Mouse (Mus musculus) neural tube, embryonic 11.5 days (tissue): Measurements from ENCODE around the gene Ranbp1. TPM values are rescaled to one million over a fixed set of nuclear protein-coding genes. Genes with fewer than 3 reads are reported as not detected.
A peak's percentile ranks its signal among the peaks of the same experiment; 100 is the strongest.

Source experiments
- ATAC-seq: fragments of 200-750 bp; cut with Nextera tagmentation; 2 replicates; pipeline ENCODE4 v1.8.0; 2017; ENCODE audit warnings: moderate number of reproducible peaks, mild to moderate bottlenecking, moderate TSS enrichment, moderate library complexity; ENCODE audit not compliant: insufficient read depth, low FRiP score, low TSS enrichment
- DNase-seq: peaks from one replicate; pipeline ENCODE4 v3.0.0-alpha.2; 2015; ENCODE audit warnings: low spot score
- H3K27ac ChIP-seq: fragments of 300-500 bp; sonication (generic); 2 replicates; pipeline ENCODE4 v1.5.1; 2014; ENCODE audit warnings: low read depth, mild to moderate bottlenecking, low read length
- H3K27me3 ChIP-seq: fragments of 300-500 bp; sonication (generic); 2 replicates; pipeline ENCODE4 v1.6.1; 2014; ENCODE audit warnings: mild to moderate bottlenecking, low read length, mixed read lengths; ENCODE audit not compliant: control insufficient read depth, insufficient read depth
- H3K36me3 ChIP-seq: fragments of 300-500 bp; sonication (generic); 2 replicates; pipeline ENCODE4 v1.6.1; 2014; ENCODE audit warnings: mild to moderate bottlenecking, low read length, moderate library complexity, mixed read lengths; ENCODE audit not compliant: control insufficient read depth, insufficient read depth
- H3K4me1 ChIP-seq: fragments of 300-500 bp; sonication (generic); 2 replicates; pipeline ENCODE4 v1.6.1; 2014; ENCODE audit warnings: low read length, mixed read lengths; ENCODE audit not compliant: control insufficient read depth, insufficient read depth
- H3K4me2 ChIP-seq: fragments of 300-500 bp; sonication (generic); 2 replicates; pipeline ENCODE4 v1.6.1; 2014; ENCODE audit warnings: low read depth, mild to moderate bottlenecking, moderate library complexity
- H3K4me3 ChIP-seq: fragments of 300-500 bp; sonication (generic); 2 replicates; pipeline ENCODE4 v1.5.1; 2014; ENCODE audit warnings: low read depth, low read length
- H3K9ac ChIP-seq: fragments of 300-500 bp; sonication (generic); 2 replicates; pipeline ENCODE4 v1.6.1; 2014; ENCODE audit warnings: mild to moderate bottlenecking, low read length
- H3K9me3 ChIP-seq: fragments of 300-500 bp; sonication (generic); 2 replicates; pipeline ENCODE4 v1.6.1; 2016; ENCODE audit warnings: low read length; ENCODE audit not compliant: control insufficient read depth
- WGBS: fragments of 180-500 bp; shearing (Covaris S2); extraction: QIAGEN DNeasy Blood & Tissue Kit; methylation state at CpG from one replicate; pipeline ENCODE4 v1.1.7; 2014; 5-methylcytosine and 5-hydroxymethylcytosine counted together
- polyA plus RNA-seq: library from polyadenylated mRNA; unstranded; fragments of >200 nt; fragmentation: Nextera tagmentation; extraction: Ambion mirVana; gene quantifications from 2 replicates; pipeline ENCODE4 v1.2.1, GENCODE M21; 2014

The Ranbp1 gene
- polyA plus RNA-seq, 1 experiment from 2014 or later: 953 TPM

- Histone ChIP-seq H3K4me1 (peaks cover 18% of the 10 kb centered on the region), H3K4me3 (no peak within 1 kb of the TSS), H3K9ac (no peak within 1 kb of the TSS), H3K36me3 (no peaks in the 10 kb centered on the region), H3K9me3 (no peaks in the 10 kb centered on the region), H3K27ac (no peak within 1 kb of the TSS), H3K4me2 (no peak within 1 kb of the TSS), H3K27me3 (no peaks in the 10 kb centered on the region)
- ATAC-seq: no peak
- 84% methylated on average over 4 of the region's 4 CpGs for WGBS
- DNase-seq: no peak
These were observed 31.0 kb downstream of the Ranbp1 start, which contains the start of gene Ccdc188 for GRCm38 (mm10) chr16:18217579-18217978. TSS of gene Ccdc188 (plus strand) at chr16:18217879.

- peaks cover 13% of the 10 kb centered on the region for H3K4me1 ChIP-seq
- no peaks in the 10 kb centered on the region for H3K27me3 ChIP-seq
- no peak overlapping the region for H3K4me2 ChIP-seq
- H3K9ac ChIP-seq: no peak overlapping the region
- no peak overlapping the region for H3K27ac ChIP-seq
- no peaks in the 10 kb centered on the region for H3K9me3 ChIP-seq
- no peaks in the 10 kb centered on the region for H3K36me3 ChIP-seq
- DNase-seq (no peak), ATAC-seq (no peak)
- WGBS: 73% methylated on average over 7 of the region's 7 CpGs
- H3K4me3 ChIP-seq: no peak overlapping the region
These were observed 33.7 kb downstream of the Ranbp1 start for GRCm38 (mm10) chr16:18214858-18215257.

DNA sequence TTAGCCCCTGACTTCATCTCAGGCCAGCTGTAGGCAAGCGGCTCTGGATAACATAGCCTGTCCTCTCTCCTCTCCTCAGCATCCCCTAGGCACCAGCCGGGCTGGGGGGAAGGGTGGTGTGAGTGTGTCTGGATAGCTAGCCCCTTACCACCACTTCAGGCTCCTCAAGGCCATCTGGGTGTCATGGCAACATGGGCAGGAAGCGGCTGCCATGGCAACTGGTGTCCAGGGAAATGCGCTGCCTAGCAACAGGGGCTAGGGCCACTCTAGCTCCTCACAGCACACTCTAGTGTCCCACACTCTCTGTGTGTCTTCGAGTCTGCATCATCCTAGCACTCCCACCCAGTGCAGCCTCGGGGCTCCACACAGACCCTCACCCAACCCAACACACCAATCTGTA, 34.8 kb downstream of the Ranbp1 start:
- no peaks in the 10 kb centered on the region for H3K9me3 ChIP-seq
- H3K4me3 ChIP-seq: no peak overlapping the region
- peak overlapping the region; percentile 30 for H3K4me2 ChIP-seq
- WGBS: 34% methylated on average over 6 of the region's 6 CpGs
- peak overlapping the region; percentile 10; the same call in 1 of the 2 replicates for H3K9ac ChIP-seq
- H3K27me3 ChIP-seq: no peaks in the 10 kb centered on the region
- ATAC-seq: peak; percentile 89
- DNase-seq: peak; percentile 94
- no peaks in the 10 kb centered on the region for H3K36me3 ChIP-seq
- peaks cover 13% of the 10 kb centered on the region for H3K4me1 ChIP-seq
- peak overlapping the region; percentile 66 for H3K27ac ChIP-seq

- H3K4me3 ChIP-seq: no peak overlapping the region
- 50% methylated on average over 10 of the region's 10 CpGs for WGBS
These were observed 36.9 kb downstream of the Ranbp1 start for GRCm38 (mm10) chr16:18211417-18212171.

DNA sequence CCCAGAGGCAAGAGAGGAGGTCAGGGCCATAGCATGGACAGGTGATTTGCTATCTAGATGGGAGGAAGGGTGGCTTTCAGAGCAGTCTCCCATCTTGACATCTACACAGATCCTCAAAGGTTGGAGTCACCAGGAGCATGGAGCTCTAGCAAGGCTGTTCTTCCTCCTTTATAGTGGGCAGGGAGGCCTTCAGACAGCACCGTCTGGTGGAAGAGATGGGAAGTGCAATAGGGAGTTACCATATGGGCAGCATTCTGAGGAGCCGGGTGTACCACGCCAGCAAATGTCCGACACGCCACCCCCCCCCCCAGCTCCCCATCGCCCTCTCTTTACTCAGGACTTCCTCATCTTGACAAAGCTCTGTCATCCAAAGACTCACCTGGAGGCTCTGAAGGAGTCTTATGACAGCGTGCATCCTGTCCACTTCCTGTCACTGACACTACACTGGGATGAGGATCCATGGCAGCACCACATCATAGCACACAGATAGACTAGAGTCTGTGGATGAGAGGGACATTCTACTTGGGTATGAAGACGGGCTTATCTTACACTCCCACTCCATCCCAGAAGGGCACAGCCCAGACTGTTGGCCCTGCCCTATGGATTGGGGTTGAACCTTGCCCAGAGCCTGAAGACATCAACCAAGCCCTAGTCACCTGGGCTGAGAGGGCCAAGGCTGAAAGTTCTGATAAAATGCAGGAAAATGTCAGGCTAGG, 37.7 kb downstream of the Ranbp1 start:
- Histone ChIP-seq H3K36me3 (no peaks in the 10 kb centered on the region), H3K4me1 (peaks cover 13% of the 10 kb centered on the region), H3K4me2 (no peak overlapping the region), H3K27me3 (no peaks in the 10 kb centered on the region), H3K9me3 (no peaks in the 10 kb centered on the region), H3K9ac (no peak overlapping the region), H3K4me3 (no peak overlapping the region), H3K27ac (no peak overlapping the region)
- WGBS: 22% methylated on average over 7 of the region's 8 CpGs
- ATAC-seq (no peak), DNase-seq (peak; percentile 69)

More at GRCm38 (mm10) chr16:18211417-18212171, 36.9 kb downstream of the Ranbp1 start:
- Histone ChIP-seq H3K9me3 (no peaks in the 10 kb centered on the region), H3K9ac (no peak overlapping the region), H3K4me2 (no peak overlapping the region), H3K36me3 (no peaks in the 10 kb centered on the region), H3K4me1 (peaks cover 13% of the 10 kb centered on the region), H3K27me3 (no peaks in the 10 kb centered on the region), H3K27ac (no peak overlapping the region)
- ATAC-seq: peak; percentile 25; the same call in 1 of the 2 replicates
- peak; percentile 92 for DNase-seq

- ATAC-seq: peak; percentile 30; the same call in 1 of the 2 replicates
- Histone ChIP-seq H3K4me2 (no peak overlapping the region), H3K9ac (no peak overlapping the region), H3K4me3 (no peak overlapping the region), H3K36me3 (no peaks in the 10 kb centered on the region), H3K27ac (no peak overlapping the region), H3K9me3 (no peaks in the 10 kb centered on the region), H3K4me1 (peaks cover 13% of the 10 kb centered on the region), H3K27me3 (no peaks in the 10 kb centered on the region)
- 48% methylated on average over 7 of the region's 7 CpGs for WGBS
- DNase-seq: no peak
These were observed 45.0 kb downstream of the Ranbp1 start for GRCm38 (mm10) chr16:18203430-18204091.

DNA sequence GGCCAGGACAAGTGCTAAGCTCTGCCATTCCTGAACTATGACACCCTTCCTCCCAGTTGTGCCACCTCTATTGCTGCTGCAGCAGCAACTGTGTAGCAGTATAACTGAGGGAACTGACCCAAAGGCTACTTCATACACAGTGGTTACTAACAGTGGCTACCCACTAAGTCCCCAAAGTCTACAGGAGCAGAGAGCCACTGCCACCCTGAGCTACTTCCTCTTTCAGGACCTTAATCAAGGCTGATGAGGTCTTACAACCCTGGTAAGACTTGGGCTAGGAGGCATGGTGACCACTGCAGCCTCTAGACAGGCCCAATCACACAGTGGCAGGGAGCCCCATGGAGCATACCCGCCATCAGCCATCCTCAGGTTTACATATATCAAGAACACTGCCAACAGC, 46.5 kb downstream of the Ranbp1 start:
- Histone ChIP-seq H3K9me3 (no peaks in the 10 kb centered on the region), H3K9ac (no peak overlapping the region), H3K4me1 (peaks cover 24% of the 10 kb centered on the region), H3K27me3 (no peaks in the 10 kb centered on the region), H3K36me3 (no peaks in the 10 kb centered on the region), H3K4me3 (no peak overlapping the region), H3K27ac (no peak overlapping the region), H3K4me2 (no peak overlapping the region)
- no peak for DNase-seq
- 85% methylated on average over 1 of the region's 1 CpGs for WGBS
- no peak for ATAC-seq

GRCm38 (mm10) chr16:18201620-18202019, 46.9 kb downstream of the Ranbp1 start:
- H3K27ac ChIP-seq: no peak overlapping the region
- DNase-seq: no peak
- 50% methylated on average over 1 of the region's 1 CpGs for WGBS
- no peak for ATAC-seq
- H3K4me2 ChIP-seq: no peak overlapping the region
- H3K4me1 ChIP-seq: peaks cover 24% of the 10 kb centered on the region
- no peaks in the 10 kb centered on the region for H3K27me3 ChIP-seq
- no peaks in the 10 kb centered on the region for H3K36me3 ChIP-seq
- H3K9ac ChIP-seq: no peak overlapping the region
- H3K4me3 ChIP-seq: no peak overlapping the region
- no peaks in the 10 kb centered on the region for H3K9me3 ChIP-seq
